Mouse (Mus musculus) intestine, postnatal 0 days (tissue): ENCODE results near the gene Eng. TPM values are rescaled to one million over a fixed set of nuclear protein-coding genes. Genes with fewer than 3 reads are reported as not detected.

Experiments
- ATAC-seq: fragments of 200-750 bp; cut with Nextera tagmentation; 2 replicates; pipeline ENCODE4 v1.8.0; 2017; ENCODE audit warnings: mild to moderate bottlenecking, moderate TSS enrichment, moderate library complexity
- H3K27ac ChIP-seq: fragments of 300-500 bp; sonication (generic); 2 replicates; pipeline ENCODE4 v1.5.1; 2014; ENCODE audit warnings: mild to moderate bottlenecking, low read depth, low read length, moderate library complexity
- H3K27me3 ChIP-seq: fragments of 300-500 bp; sonication (generic); replicated peaks from 2 replicates; pipeline ENCODE4 v1.6.1; 2014; ENCODE audit warnings: low read length, mixed read lengths; ENCODE audit not compliant: control insufficient read depth, insufficient read depth
- H3K36me3 ChIP-seq: fragments of 300-500 bp; sonication (generic); 2 replicates; pipeline ENCODE4 v1.6.1; 2014; ENCODE audit warnings: mild to moderate bottlenecking, moderate library complexity; ENCODE audit not compliant: control insufficient read depth, insufficient read depth
- H3K4me1 ChIP-seq: fragments of 300-500 bp; sonication (generic); replicated peaks from 2 replicates; pipeline ENCODE4 v1.6.1; 2014; ENCODE audit warnings: antibody characterized with exemption, low read length, mixed read lengths; ENCODE audit not compliant: control insufficient read depth, insufficient read depth
- H3K4me2 ChIP-seq: fragments of 300-500 bp; sonication (generic); replicated peaks from 2 replicates; pipeline ENCODE4 v1.6.1; 2014; ENCODE audit warnings: low read depth, mild to moderate bottlenecking, moderate library complexity
- H3K4me3 ChIP-seq: fragments of 300-500 bp; sonication (generic); 2 replicates; pipeline ENCODE4 v1.5.1; 2014; ENCODE audit warnings: low read depth, low read length
- H3K9ac ChIP-seq: fragments of 300-500 bp; sonication (generic); 2 replicates; pipeline ENCODE4 v1.6.1; 2014; ENCODE audit warnings: mild to moderate bottlenecking, low read depth, low read length
- H3K9me3 ChIP-seq: fragments of 300-500 bp; sonication (generic); 2 replicates; pipeline ENCODE4 v1.6.1; 2016; ENCODE audit warnings: mixed run types; ENCODE audit not compliant: control insufficient read depth
- CTCF ChIP-seq: sonication (generic); IDR thresholded peaks from 2 replicates; pipeline ENCODE4 v1.5.1; 2016; ENCODE audit warnings: low read depth, mild to moderate bottlenecking, control low read depth, antibody characterized with exemption, moderate library complexity
- WGBS: fragments of 180-500 bp; shearing (Covaris S2); extraction: QIAGEN DNeasy Blood & Tissue Kit; methylation state at CpG from one replicate; pipeline ENCODE4 v1.1.7; 2014; 5-methylcytosine and 5-hydroxymethylcytosine counted together
- polyA plus RNA-seq: library from polyadenylated mRNA; unstranded; fragments of >200 nt; fragmentation: Nextera tagmentation; extraction: Ambion mirVana; gene quantifications from 2 replicates; pipeline ENCODE4 v1.2.1, GENCODE M21; 2015

The Eng gene
- polyA plus RNA-seq, 1 experiment from 2014 or later = 32.2 TPM

DNA sequence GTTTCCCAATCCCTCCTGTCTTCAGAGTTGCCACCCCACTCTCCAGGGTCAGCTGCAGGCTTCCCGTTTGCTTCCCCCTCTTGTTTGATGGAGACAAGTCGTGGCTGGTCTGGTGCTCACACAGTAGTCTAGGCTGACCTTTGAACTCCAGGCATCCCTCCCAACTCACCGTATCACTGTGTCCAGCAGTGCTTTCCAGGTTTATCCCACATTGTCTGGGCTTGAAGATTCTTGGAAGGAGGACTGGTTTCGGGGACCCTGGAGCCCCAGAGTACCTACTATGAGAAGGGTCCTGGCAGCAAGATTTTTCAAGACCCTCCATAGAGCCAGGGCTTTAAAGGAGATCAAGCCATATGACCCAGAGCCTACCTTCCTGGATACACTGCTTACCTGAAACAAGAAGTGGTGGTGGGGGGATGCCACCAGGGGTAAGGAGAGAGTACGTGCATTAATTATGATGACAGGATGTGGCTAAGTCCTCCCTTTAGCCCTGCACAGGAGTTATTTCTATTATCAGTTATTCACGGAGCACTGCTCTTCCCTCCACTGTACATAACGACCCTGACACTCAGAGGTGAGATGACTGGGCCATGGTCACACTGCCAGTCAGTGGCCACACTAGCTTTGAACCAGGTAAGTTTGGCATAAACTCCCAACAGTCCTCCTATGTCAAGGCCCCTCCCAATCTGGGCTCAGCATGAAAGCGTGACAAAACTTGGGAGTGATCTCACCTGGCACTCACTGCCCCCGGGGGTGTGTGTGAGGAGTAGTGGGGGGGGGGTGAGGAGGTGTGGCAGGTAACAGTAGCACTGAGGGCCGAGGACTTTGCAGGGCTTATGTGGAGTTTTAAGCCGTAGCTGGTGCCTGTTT, 68.0 kb downstream of the Eng start:
- Histone ChIP-seq H3K4me1 (peaks cover 13% of the 10 kb centered on the region; the same call in 1 of the 2 replicates), H3K9ac (no peak overlapping the region), H3K27me3 (no peaks in the 10 kb centered on the region), H3K36me3 (peaks cover 12% of the 10 kb centered on the region), H3K4me3 (no peak overlapping the region), H3K9me3 (no peaks in the 10 kb centered on the region), H3K4me2 (0 out of 2 replicates have a peak overlapping the region, but pooled peaks have one; percentile 74), H3K27ac (peak overlapping the region; percentile 80)
- no peak for ATAC-seq
- no peak for TF ChIP-seq CTCF
- 42% methylated on average over 11 of the region's 11 CpGs for WGBS

DNA sequence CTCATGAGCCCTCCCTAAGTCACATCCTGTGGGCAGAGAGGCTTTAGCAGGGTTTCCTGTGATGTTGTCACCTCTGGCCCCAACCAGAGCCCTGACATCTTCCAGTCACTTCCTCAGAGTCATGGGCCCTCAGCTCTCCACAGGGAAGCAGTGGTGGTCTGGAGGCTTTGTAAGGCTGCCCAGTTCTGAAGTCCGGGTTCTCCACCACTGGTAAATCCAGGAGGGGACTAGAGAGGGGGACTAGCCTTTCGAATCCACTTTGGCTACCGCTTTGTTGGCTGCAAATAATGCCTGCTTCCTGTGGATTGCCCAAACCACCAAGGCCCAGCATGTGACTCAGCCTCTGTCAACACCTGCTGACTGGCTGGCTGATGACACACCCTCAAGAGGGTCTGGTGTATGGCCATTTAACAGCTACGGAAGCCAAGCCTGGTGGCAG, 68.6 kb downstream of the Eng start:
- no peaks in the 10 kb centered on the region for H3K9me3 ChIP-seq
- ATAC-seq = peak; percentile 23
- peaks cover 13% of the 10 kb centered on the region; the same call in 1 of the 2 replicates for H3K4me1 ChIP-seq
- WGBS = 35% methylated on average over 4 of the region's 4 CpGs
- peaks cover 5% of the 10 kb centered on the region; the same call in 1 of the 2 replicates for H3K36me3 ChIP-seq
- no peak overlapping the region for H3K4me2 ChIP-seq
- peak; percentile 31; the same call in 1 of the 2 replicates for TF ChIP-seq CTCF
- H3K27me3 ChIP-seq = no peaks in the 10 kb centered on the region
- no peak overlapping the region for H3K4me3 ChIP-seq
- H3K27ac ChIP-seq = peak overlapping the region; percentile 80
- no peak overlapping the region for H3K9ac ChIP-seq

DNA sequence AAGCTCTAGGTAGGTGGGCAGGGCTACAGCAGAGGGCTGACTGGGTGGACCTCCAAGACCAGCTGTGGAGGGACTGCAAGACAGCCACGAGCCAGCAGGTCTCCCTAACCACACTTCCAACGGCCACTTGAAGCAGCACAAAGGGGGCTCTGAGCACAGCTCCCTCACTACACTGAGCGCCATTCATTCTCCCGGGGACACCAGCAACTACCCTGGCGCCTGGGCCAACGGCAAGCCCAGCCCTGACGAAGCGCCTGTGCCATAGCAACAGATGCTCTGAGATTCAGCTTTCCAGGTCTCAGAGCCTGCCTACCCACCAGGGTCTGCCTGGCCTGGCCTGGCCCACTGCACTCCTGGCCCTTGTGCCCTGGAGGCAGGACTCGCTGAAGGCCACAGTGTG, 72.4 kb downstream of the Eng start:
- 60% methylated on average over 9 of the region's 9 CpGs for WGBS
- no peak overlapping the region for H3K27ac ChIP-seq
- TF ChIP-seq CTCF = no peak
- no peak overlapping the region for H3K4me2 ChIP-seq
- no peaks in the 10 kb centered on the region for H3K27me3 ChIP-seq
- H3K9me3 ChIP-seq = no peaks in the 10 kb centered on the region
- no peak overlapping the region for H3K9ac ChIP-seq
- peaks cover 10% of the 10 kb centered on the region; the same call in 1 of the 2 replicates for H3K4me1 ChIP-seq
- no peak for ATAC-seq
- H3K4me3 ChIP-seq = no peak overlapping the region
- H3K36me3 ChIP-seq = no peaks in the 10 kb centered on the region

DNA sequence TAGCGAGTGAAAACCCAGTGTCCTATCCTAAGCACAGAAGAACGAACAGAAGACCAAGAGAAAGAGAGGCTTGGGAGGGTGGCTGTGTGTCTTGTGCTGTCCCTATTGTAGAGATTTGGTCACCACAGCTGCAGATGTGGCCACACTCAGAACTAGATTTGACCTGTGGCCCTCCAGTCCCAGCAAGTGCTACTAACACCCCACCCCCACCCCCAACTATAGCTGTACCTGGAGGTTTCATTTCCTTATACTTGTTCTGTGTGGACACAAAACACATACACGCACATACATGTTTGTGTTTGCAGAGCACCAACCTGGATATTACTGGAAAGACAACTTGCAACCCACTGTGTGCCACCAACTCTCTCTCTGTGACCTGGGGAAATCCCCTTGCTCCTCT, 73.7 kb downstream of the Eng start:
- no peak overlapping the region for H3K4me3 ChIP-seq
- 0 out of 2 replicates have a peak, but pooled peaks cover 3% of the 10 kb centered on the region for H3K4me1 ChIP-seq
- H3K4me2 ChIP-seq = no peak overlapping the region
- H3K36me3 ChIP-seq = no peaks in the 10 kb centered on the region
- no peaks in the 10 kb centered on the region for H3K27me3 ChIP-seq
- H3K9ac ChIP-seq = no peak overlapping the region
- TF ChIP-seq CTCF = no peak
- H3K27ac ChIP-seq = no peak overlapping the region
- 92% methylated on average over 3 of the region's 3 CpGs for WGBS
- ATAC-seq = no peak
- no peaks in the 10 kb centered on the region for H3K9me3 ChIP-seq

DNA sequence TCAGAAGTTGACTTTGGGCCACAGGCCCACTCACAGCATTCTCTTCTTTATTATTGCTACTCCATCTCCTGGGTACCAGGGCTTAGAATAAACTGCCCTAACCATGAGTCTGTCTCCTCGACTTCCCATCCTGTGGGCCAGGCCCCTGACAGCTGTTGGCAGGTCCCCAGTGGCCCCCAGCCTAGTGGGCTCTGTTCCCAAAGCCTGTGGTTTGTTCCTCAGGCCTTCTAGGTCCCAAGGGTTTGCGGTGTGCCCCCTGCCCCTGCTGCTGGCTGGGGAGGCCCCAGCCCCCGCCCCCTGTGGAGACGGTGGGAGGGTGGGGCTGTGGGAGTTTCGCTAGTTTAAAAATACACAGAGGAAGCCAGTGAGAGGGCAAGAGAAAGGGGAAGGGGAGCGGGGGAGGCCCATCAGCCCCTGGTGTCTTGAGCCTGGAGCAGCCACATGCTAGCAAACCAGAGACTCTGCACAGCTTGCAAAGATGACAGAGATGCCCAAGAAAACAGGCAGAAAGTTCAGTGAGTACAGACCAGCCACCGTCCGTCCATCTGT, 74.4 kb downstream of the Eng start, which contains the start of gene Sh2d3c:
Gene Sh2d3c (plus strand): TSS at position 375 of the 549 bp plus-strand sequence.
- H3K36me3 ChIP-seq = no peaks in the 10 kb centered on the region
- H3K27me3 ChIP-seq = no peaks in the 10 kb centered on the region
- 0 out of 2 replicates have a peak, but pooled peaks cover 3% of the 10 kb centered on the region for H3K4me1 ChIP-seq
- H3K4me2 ChIP-seq = peak within 1 kb of the TSS; percentile 39
- no peaks in the 10 kb centered on the region for H3K9me3 ChIP-seq
- ATAC-seq = no peak
- no peak within 1 kb of the TSS for H3K27ac ChIP-seq
- H3K9ac ChIP-seq = no peak within 1 kb of the TSS
- peak within 1 kb of the TSS; percentile 11; the same call in 1 of the 2 replicates for H3K4me3 ChIP-seq
- 47% methylated on average over 8 of the region's 8 CpGs for WGBS
- no peak for TF ChIP-seq CTCF

DNA sequence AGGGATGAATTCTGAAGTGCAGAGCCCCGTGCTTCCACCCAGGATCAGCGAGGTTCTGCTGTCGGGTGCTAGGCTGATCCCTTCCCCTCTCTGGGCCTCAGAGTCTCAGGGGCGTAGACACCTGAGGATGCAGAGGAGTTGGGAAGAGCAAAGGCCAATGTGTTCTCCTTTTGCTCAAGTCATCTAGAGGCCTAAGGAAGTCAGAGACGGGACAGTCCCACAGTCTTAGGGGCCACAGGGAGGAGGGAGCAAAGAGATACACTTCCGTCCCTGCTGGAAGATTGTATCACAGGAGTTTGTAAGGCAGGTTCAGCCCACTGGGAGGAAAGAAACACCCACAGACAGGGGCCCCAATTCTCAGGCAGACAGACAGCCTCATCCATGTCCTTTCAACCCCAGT, 75.7 kb downstream of the Eng start:
- Histone ChIP-seq H3K27me3 (no peaks in the 10 kb centered on the region), H3K27ac (no peak overlapping the region), H3K9me3 (no peaks in the 10 kb centered on the region), H3K9ac (no peak overlapping the region), H3K36me3 (no peaks in the 10 kb centered on the region), H3K4me3 (0 out of 2 replicates have a peak overlapping the region, but pooled peaks have one; percentile 11), H3K4me1 (0 out of 2 replicates have a peak, but pooled peaks cover 3% of the 10 kb centered on the region), H3K4me2 (peak overlapping the region; percentile 24; the same call in 1 of the 2 replicates)
- 28% methylated on average over 6 of the region's 6 CpGs for WGBS
- no peak for TF ChIP-seq CTCF
- 0 out of 2 replicates have a peak, but pooled peaks have one; percentile 13 for ATAC-seq
